9 mouse cellular contexts compared by ENCODE assay signal in genomic region chr7:13046084-13046483, GRCm38 (mm10). TPM values are rescaled to one million over a fixed set of nuclear protein-coding genes. Genes with fewer than 3 reads are reported as not detected.
A peak's percentile ranks its signal among the peaks of the same experiment; 100 is the strongest.
DNase-seq lines count a peak whose midpoint lies in the region; ATAC-seq lines count a peak whose summit lies in the region.
"Had no signal": no experiment of that assay in that cellular context is flagged by ENCODE, and none has a peak within 500 bp of the region (broad histone marks: within the 10 kb centered on the region; RNA-seq: fewer than 3 reads in every experiment).

No protein-coding gene starts in this region.

- H3K36me3 ChIP-seq in forebrain, embryonic 11.5 days (ENCODE audit: control insufficient read depth, insufficient read depth, low read length): no peaks in the 10 kb centered on the region
- H3K36me3 ChIP-seq in intestine, embryonic 15.5 days: no peaks in the 10 kb centered on the region
- no peaks in the 10 kb centered on the region for H3K36me3 ChIP-seq in liver, embryonic 15.5 days (replicated peaks)
- H3K36me3 ChIP-seq in neural tube, embryonic 11.5 days (ENCODE audit: control insufficient read depth, insufficient read depth, low read length): no peaks in the 10 kb centered on the region

- peak; percentile 37 for DNase-seq in layer of hippocampus, adult 9-11 months
- no peak for DNase-seq in layer of hippocampus, adult 18-20 months (ENCODE audit: low spot score in 2 of 2)
- peak; percentile 40 for DNase-seq in adrenal gland, postnatal 25 days
- DNase-seq in forebrain, embryonic 11.5 days (ENCODE audit: low spot score): peak; percentile 73
- DNase-seq in neural tube, embryonic 11.5 days (ENCODE audit: low spot score): peak; percentile 66
- no peak for DNase-seq in ovary, postnatal 36 days (ENCODE audit: low spot score)

- peak; percentile 78 for ATAC-seq in forebrain, embryonic 11.5 days (replicated peaks; ENCODE audit: low FRiP score)
- ATAC-seq in intestine, embryonic 15.5 days: peak; percentile 64
- ATAC-seq in liver, embryonic 15.5 days (ENCODE audit: insufficient read depth): peak; percentile 49
- 0 out of 2 replicates have a peak, but pooled peaks have one; percentile 24 for ATAC-seq in neural tube, embryonic 11.5 days (ENCODE audit: insufficient read depth, low FRiP score, low TSS enrichment)

- H3K27me3 ChIP-seq in forebrain, embryonic 11.5 days (ENCODE audit: control insufficient read depth, insufficient read depth, low read length): peaks cover 31% of the 10 kb centered on the region
- H3K27me3 ChIP-seq in intestine, embryonic 15.5 days (replicated peaks): peaks cover 33% of the 10 kb centered on the region
- H3K27me3 ChIP-seq in liver, embryonic 15.5 days: peaks cover 48% of the 10 kb centered on the region
- peaks cover 35% of the 10 kb centered on the region for H3K27me3 ChIP-seq in neural tube, embryonic 11.5 days (ENCODE audit: control insufficient read depth, insufficient read depth, low read length)

- WGBS in forebrain, embryonic 11.5 days: 14% methylated on average over 2 of the region's 2 CpGs
- WGBS in intestine, embryonic 15.5 days: 2% methylated on average over 2 of the region's 2 CpGs
- 1% methylated on average over 2 of the region's 2 CpGs for WGBS in liver, embryonic 15.5 days (ENCODE audit: insufficient replicate concordance)
- 15% methylated on average over 2 of the region's 2 CpGs for WGBS in neural tube, embryonic 11.5 days

- H3K4me3 ChIP-seq in forebrain, embryonic 11.5 days (ENCODE audit: low read depth, low read length): no peak overlapping the region
- no peak overlapping the region for H3K4me3 ChIP-seq in intestine, embryonic 15.5 days (replicated peaks)
- H3K4me3 ChIP-seq in liver, embryonic 15.5 days (replicated peaks): no peak overlapping the region
- no peak overlapping the region for H3K4me3 ChIP-seq in neural tube, embryonic 11.5 days (ENCODE audit: low read depth, low read length)
- H3K4me3 ChIP-seq: megakaryocyte, embryonic 14.5 days had no signal

- H3K4me2 ChIP-seq in forebrain, embryonic 11.5 days (ENCODE audit: low read depth, low read length, severe bottlenecking): no peak overlapping the region
- H3K4me2 ChIP-seq in intestine, embryonic 15.5 days (replicated peaks): no peak overlapping the region
- H3K4me2 ChIP-seq in liver, embryonic 15.5 days: no peak overlapping the region
- no peak overlapping the region for H3K4me2 ChIP-seq in neural tube, embryonic 11.5 days (ENCODE audit: low read depth)

- no peak overlapping the region for H3K9ac ChIP-seq in forebrain, embryonic 11.5 days (ENCODE audit: low read length)
- H3K9ac ChIP-seq in intestine, embryonic 15.5 days: no peak overlapping the region
- H3K9ac ChIP-seq in liver, embryonic 15.5 days: no peak overlapping the region
- no peak overlapping the region for H3K9ac ChIP-seq in neural tube, embryonic 11.5 days (ENCODE audit: low read length)

- no peak overlapping the region for H3K27ac ChIP-seq in forebrain, embryonic 11.5 days (ENCODE audit: low read depth, low read length)
- H3K27ac ChIP-seq in intestine, embryonic 15.5 days: no peak overlapping the region
- no peak overlapping the region for H3K27ac ChIP-seq in liver, embryonic 15.5 days (replicated peaks)
- no peak overlapping the region for H3K27ac ChIP-seq in neural tube, embryonic 11.5 days (ENCODE audit: low read depth, low read length)

- H3K9me3 ChIP-seq in forebrain, embryonic 11.5 days (ENCODE audit: control insufficient read depth, low read length): no peaks in the 10 kb centered on the region
- H3K9me3 ChIP-seq in intestine, embryonic 15.5 days: no peaks in the 10 kb centered on the region
- H3K9me3 ChIP-seq in liver, embryonic 15.5 days (replicated peaks): no peaks in the 10 kb centered on the region
- no peaks in the 10 kb centered on the region; the same call in 1 of the 2 replicates for H3K9me3 ChIP-seq in neural tube, embryonic 11.5 days (ENCODE audit: control insufficient read depth, low read length)

- peaks cover 5% of the 10 kb centered on the region for H3K4me1 ChIP-seq in forebrain, embryonic 11.5 days (replicated peaks; ENCODE audit: control insufficient read depth, insufficient read depth, low read length)
- H3K4me1 ChIP-seq in intestine, embryonic 15.5 days (replicated peaks): peaks cover 12% of the 10 kb centered on the region
- peaks cover 18% of the 10 kb centered on the region for H3K4me1 ChIP-seq in liver, embryonic 15.5 days (replicated peaks)
- H3K4me1 ChIP-seq in neural tube, embryonic 11.5 days (ENCODE audit: control insufficient read depth, insufficient read depth, low read length): peaks cover 8% of the 10 kb centered on the region

RNA-seq across cellular contexts. Expression of gene Ube2m, which starts 8.0 kb away (rescaled TPM):
- 100 to 1,000 TPM; 196 to 202 TPM for total RNA-seq in layer of hippocampus, adult 18-20 months (2021)
- 170 and 192 TPM in 2 replicates for total RNA-seq in adrenal gland, postnatal 25 days (2021)
- 165 and 183 TPM in 2 replicates for polyA plus RNA-seq in forebrain, embryonic 11.5 days (2014; fragmentation: Nextera tagmentation; extraction: Ambion mirVana)
- 109 and 118 TPM in 2 replicates for polyA plus RNA-seq in intestine, embryonic 15.5 days (2015; fragmentation: Nextera tagmentation; extraction: Ambion mirVana)
- 64.5 and 72.3 TPM in 2 replicates for polyA plus RNA-seq in liver, embryonic 15.5 days (2015; fragmentation: Nextera tagmentation; extraction: Ambion mirVana)
- polyA plus RNA-seq in neural tube, embryonic 11.5 days (2014; fragmentation: Nextera tagmentation; extraction: Ambion mirVana): 189 and 194 TPM in 2 replicates

RNA-seq across cellular contexts. Expression of gene Mzf1, which starts 8.5 kb away (rescaled TPM):
- total RNA-seq in layer of hippocampus, adult 18-20 months (2021): 10 to 100 TPM; 11.9 to 13.1 TPM
- 3.8 and 4.1 TPM in 2 replicates for total RNA-seq in adrenal gland, postnatal 25 days (2021)
- polyA plus RNA-seq in forebrain, embryonic 11.5 days (2014; fragmentation: Nextera tagmentation; extraction: Ambion mirVana): 3.8 and 4.0 TPM in 2 replicates
- polyA plus RNA-seq in intestine, embryonic 15.5 days (2015; fragmentation: Nextera tagmentation; extraction: Ambion mirVana): 2.1 and 2.5 TPM in 2 replicates
- polyA plus RNA-seq in liver, embryonic 15.5 days (2015; fragmentation: Nextera tagmentation; extraction: Ambion mirVana): 0.37 and 0.44 TPM in 2 replicates
- polyA plus RNA-seq in neural tube, embryonic 11.5 days (2014; fragmentation: Nextera tagmentation; extraction: Ambion mirVana): 1.7 and 2.2 TPM in 2 replicates

RNA-seq across cellular contexts. Expression of gene Chmp2a, which starts 11.5 kb away (rescaled TPM):
- total RNA-seq in layer of hippocampus, adult 18-20 months (2021): 100 to 1,000 TPM; 146 to 159 TPM
- total RNA-seq in adrenal gland, postnatal 25 days (2021): 218 and 223 TPM in 2 replicates
- 114 and 127 TPM in 2 replicates for polyA plus RNA-seq in forebrain, embryonic 11.5 days (2014; fragmentation: Nextera tagmentation; extraction: Ambion mirVana)
- 162 and 177 TPM in 2 replicates for polyA plus RNA-seq in intestine, embryonic 15.5 days (2015; fragmentation: Nextera tagmentation; extraction: Ambion mirVana)
- polyA plus RNA-seq in liver, embryonic 15.5 days (2015; fragmentation: Nextera tagmentation; extraction: Ambion mirVana): 118 and 120 TPM in 2 replicates
- polyA plus RNA-seq in neural tube, embryonic 11.5 days (2014; fragmentation: Nextera tagmentation; extraction: Ambion mirVana): 120 and 126 TPM in 2 replicates

RNA-seq across cellular contexts. Expression of gene Zbtb45, which starts 36.2 kb away (rescaled TPM):
- 10 to 100 TPM; 33.2 to 34.3 TPM for total RNA-seq in layer of hippocampus, adult 18-20 months (2021)
- total RNA-seq in adrenal gland, postnatal 25 days (2021): 15.3 and 16.1 TPM in 2 replicates
- polyA plus RNA-seq in forebrain, embryonic 11.5 days (2014; fragmentation: Nextera tagmentation; extraction: Ambion mirVana): 31.9 and 37.3 TPM in 2 replicates
- polyA plus RNA-seq in intestine, embryonic 15.5 days (2015; fragmentation: Nextera tagmentation; extraction: Ambion mirVana): 20.7 and 21.2 TPM in 2 replicates
- polyA plus RNA-seq in liver, embryonic 15.5 days (2015; fragmentation: Nextera tagmentation; extraction: Ambion mirVana): 11.8 and 13.3 TPM in 2 replicates
- 30.7 and 33.5 TPM in 2 replicates for polyA plus RNA-seq in neural tube, embryonic 11.5 days (2014; fragmentation: Nextera tagmentation; extraction: Ambion mirVana)

RNA-seq across cellular contexts. Expression of gene Trim28, which starts 47.2 kb away (rescaled TPM):
- total RNA-seq in layer of hippocampus, adult 18-20 months (2021): 100 to 1,000 TPM; 216 to 246 TPM
- 273 and 297 TPM in 2 replicates for total RNA-seq in adrenal gland, postnatal 25 days (2021)
- 507 and 586 TPM in 2 replicates for polyA plus RNA-seq in forebrain, embryonic 11.5 days (2014; fragmentation: Nextera tagmentation; extraction: Ambion mirVana)
- polyA plus RNA-seq in intestine, embryonic 15.5 days (2015; fragmentation: Nextera tagmentation; extraction: Ambion mirVana): 218 and 244 TPM in 2 replicates
- 75.3 and 89.4 TPM in 2 replicates for polyA plus RNA-seq in liver, embryonic 15.5 days (2015; fragmentation: Nextera tagmentation; extraction: Ambion mirVana)
- polyA plus RNA-seq in neural tube, embryonic 11.5 days (2014; fragmentation: Nextera tagmentation; extraction: Ambion mirVana): 512 and 523 TPM in 2 replicates

Comparison
In these comparisons a context has a peak if more than half of its experiments do, and no peak if none do; other contexts are left out.
1. DNase-seq: peak in layer of hippocampus, adult 9-11 months (single experiment), adrenal gland, postnatal 25 days (single experiment), forebrain, embryonic 11.5 days (single experiment) and neural tube, embryonic 11.5 days (single experiment); none in layer of hippocampus, adult 18-20 months (0 of 2) and ovary, postnatal 36 days (single experiment).
2. ATAC-seq: peak in every context shown above with its lines; median percentile 78 in forebrain, embryonic 11.5 days; 64 in intestine, embryonic 15.5 days; 49 in liver, embryonic 15.5 days; 24 in neural tube, embryonic 11.5 days.